8 mouse cellular contexts compared by ENCODE assay signal in genomic region chr9:77751091-77751521, GRCm38 (mm10). TPM values are rescaled to one million over a fixed set of nuclear protein-coding genes. Genes with fewer than 3 reads are reported as not detected.
DNase-seq lines count a peak whose midpoint lies in the region; ATAC-seq and TF ChIP-seq lines count a peak whose summit lies in the region.

No protein-coding gene starts in this region.

- peak; percentile 4; the same call in 1 of the 2 replicates for ATAC-seq in neural tube, embryonic 12.5 days (ENCODE audit: low FRiP score, low read depth)

- peaks cover 16% of the 10 kb centered on the region for H3K79me2 ChIP-seq in C2C12 (ENCODE audit: control insufficient read depth, insufficient read depth)

- no peaks in the 10 kb centered on the region for H3K9me3 ChIP-seq in heart, embryonic 10.5 days
- H3K9me3 ChIP-seq in erythroblast, embryonic 14.5 days (ENCODE audit: control insufficient read depth, low read length): no peaks in the 10 kb centered on the region
- H3K9me3 ChIP-seq in limb, embryonic 10.5 days (replicated peaks): no peaks in the 10 kb centered on the region
- H3K9me3 ChIP-seq in neural tube, embryonic 12.5 days: no peaks in the 10 kb centered on the region

- H3K79me3 ChIP-seq in C2C12 (ENCODE audit: low read depth): peaks cover 12% of the 10 kb centered on the region

- peak overlapping the region; percentile 62 for H3K9ac ChIP-seq in neural tube, embryonic 12.5 days

- peaks cover 6% of the 10 kb centered on the region; the same call in 1 of the 2 replicates for H3K4me1 ChIP-seq in heart, embryonic 10.5 days
- H3K4me1 ChIP-seq in erythroblast, embryonic 14.5 days (ENCODE audit: control insufficient read depth): peaks cover 47% of the 10 kb centered on the region
- H3K4me1 ChIP-seq in limb, embryonic 10.5 days: peaks cover 22% of the 10 kb centered on the region
- H3K4me1 ChIP-seq in neural tube, embryonic 12.5 days: peaks cover 12% of the 10 kb centered on the region

- intact Hi-C loops in heart, postnatal 10 days (cut with DNase I): loop anchor here (5.0 kb wide), 1 partner anchor 64 kb away; no protein-coding TSS in a partner anchor

- H3ac ChIP-seq in C2C12 (ENCODE audit: control insufficient read depth, insufficient read length, low read depth): peak overlapping the region; percentile 31

- no peaks in the 10 kb centered on the region for H3K27me3 ChIP-seq in heart, embryonic 10.5 days (ENCODE audit: insufficient read depth, poor library complexity, severe bottlenecking)
- no peaks in the 10 kb centered on the region for H3K27me3 ChIP-seq in C2C12 (ENCODE audit: control insufficient read depth, insufficient read depth, insufficient read length)
- peaks cover 23% of the 10 kb centered on the region for H3K27me3 ChIP-seq in erythroblast, embryonic 14.5 days (ENCODE audit: control insufficient read depth)
- H3K27me3 ChIP-seq in limb, embryonic 10.5 days (ENCODE audit: low read depth, poor library complexity, severe bottlenecking): no peaks in the 10 kb centered on the region
- 0 out of 2 replicates have a peak, but pooled peaks cover 3% of the 10 kb centered on the region for H3K27me3 ChIP-seq in neural tube, embryonic 12.5 days (replicated peaks)

- TF ChIP-seq CTCF in C2C12 (IDR thresholded peaks at IDR 0.05; ENCODE audit: control insufficient read depth, insufficient read depth, insufficient read length): no peak

- H3K27ac ChIP-seq in heart, embryonic 10.5 days: peak overlapping the region; percentile 94
- peak overlapping the region; percentile 93 for H3K27ac ChIP-seq in limb, embryonic 10.5 days
- H3K27ac ChIP-seq in neural tube, embryonic 12.5 days: 0 out of 2 replicates have a peak overlapping the region, but pooled peaks have one; percentile 70

- no peak for DNase-seq in heart, embryonic 10.5 days (ENCODE audit: low spot score)
- DNase-seq in heart, postnatal 10 days: no peak
- DNase-seq in limb, embryonic 10.5 days (ENCODE audit: low spot score): no peak
- no peak for DNase-seq in cerebellum, adult 18-20 months
- no peak for DNase-seq in kidney, postnatal 25 days

- H3K36me3 ChIP-seq in heart, embryonic 10.5 days: no peaks in the 10 kb centered on the region
- H3K36me3 ChIP-seq in C2C12 (ENCODE audit: control insufficient read depth, insufficient read depth): peaks cover under 1% of the 10 kb centered on the region
- H3K36me3 ChIP-seq in erythroblast, embryonic 14.5 days (ENCODE audit: control insufficient read depth): no peaks in the 10 kb centered on the region; the same call in 1 of the 2 replicates
- H3K36me3 ChIP-seq in limb, embryonic 10.5 days: no peaks in the 10 kb centered on the region
- no peaks in the 10 kb centered on the region for H3K36me3 ChIP-seq in neural tube, embryonic 12.5 days

- H3K4me2 ChIP-seq in neural tube, embryonic 12.5 days (replicated peaks): peak overlapping the region; percentile 74

- under 1% methylated on average over 12 of the region's 12 CpGs for WGBS in heart, embryonic 10.5 days
- 1% methylated on average over 12 of the region's 12 CpGs for WGBS in limb, embryonic 10.5 days
- WGBS in neural tube, embryonic 12.5 days: under 1% methylated on average over 12 of the region's 12 CpGs

- peak overlapping the region; percentile 69 for H3K4me3 ChIP-seq in heart, embryonic 10.5 days
- peak overlapping the region; percentile 11 for H3K4me3 ChIP-seq in C2C12 (ENCODE audit: insufficient read depth, poor library complexity, severe bottlenecking)
- peak overlapping the region; percentile 84 for H3K4me3 ChIP-seq in erythroblast, embryonic 14.5 days (replicated peaks)
- H3K4me3 ChIP-seq in limb, embryonic 10.5 days: peak overlapping the region; percentile 70
- H3K4me3 ChIP-seq in neural tube, embryonic 12.5 days: peak overlapping the region; percentile 57

TF ChIP-seq in C2C12, 6 proteins besides CTCF, POLR2A, EP300 and RAD21:
- no peak for TF ChIP-seq MAX (IDR thresholded peaks at IDR 0.05)
- TF ChIP-seq CEBPB (IDR thresholded peaks at IDR 0.05; ENCODE audit: low read depth): no peak
- no peak for TF ChIP-seq FOSL1 (IDR thresholded peaks at IDR 0.05; ENCODE audit: insufficient read depth, low read length, poor library complexity, severe bottlenecking)
- no peak for TF ChIP-seq MYOG (IDR thresholded peaks at IDR 0.05; ENCODE audit: control insufficient read depth, extremely low read depth, insufficient read length)
- TF ChIP-seq MYOD1 (IDR thresholded peaks at IDR 0.05; ENCODE audit: control insufficient read depth, insufficient read length, low read depth): no peak
- no peak for TF ChIP-seq USF1 (IDR thresholded peaks at IDR 0.05; ENCODE audit: low read depth)

RNA-seq across cellular contexts. Expression of gene Gclc, which starts 3.2 kb away (rescaled TPM):
- 12.2 and 15.4 TPM in 2 replicates for polyA plus RNA-seq in heart, embryonic 10.5 days (2016; fragmentation: Nextera tagmentation; extraction: Ambion mirVana)
- total RNA-seq in heart, postnatal 10 days (2021): 10 to 100 TPM; 12.9 to 13.5 TPM
- 21.5 TPM for polyA plus RNA-seq in C2C12 (2012; fragmentation: generic; extraction: Trizol)
- polyA plus RNA-seq in erythroblast, embryonic 14.5 days (2012): 3.6 and 4.2 TPM in 2 replicates
- 12.6 and 12.9 TPM in 2 replicates for polyA plus RNA-seq in limb, embryonic 10.5 days (2016; fragmentation: Nextera tagmentation; extraction: Ambion mirVana)
- polyA plus RNA-seq in neural tube, embryonic 12.5 days (2016; fragmentation: Nextera tagmentation; extraction: Ambion mirVana): 20.5 and 23.9 TPM in 2 replicates

Comparison
In these comparisons a context has a peak if more than half of its experiments do, and no peak if none do; other contexts are left out.
1. H3K4me3 ChIP-seq: peak in every context shown above with its lines; median percentile 84 in erythroblast, embryonic 14.5 days; 70 in limb, embryonic 10.5 days; 69 in heart, embryonic 10.5 days; 57 in neural tube, embryonic 12.5 days; 11 in C2C12.